Mouse (Mus musculus) CH12.LX (cell line): ENCODE results near the gene Agfg1.

Experiments used
- CTCF ChIP-seq, 2 experiments: IDR thresholded peaks in 1 of 2; conservative IDR thresholded peaks in 1 of 2; 2 replicates each; pipeline ENCODE4 v1.5.1; 2011 to 2012; ENCODE audit warnings: low read depth in 2 of 2, low read length in 2 of 2, improper control_type of control experiment in 1 of 2, inconsistent platforms in 1 of 2, mild to moderate bottlenecking in 1 of 2, moderate library complexity in 1 of 2
- ELF1 ChIP-seq: IDR thresholded peaks from 2 replicates; pipeline ENCODE4 v1.6.1; 2014; ENCODE audit warnings: low read depth, mild to moderate bottlenecking, inconsistent platforms, low read length, improper control_type of control experiment
- EP300 ChIP-seq: IDR thresholded peaks from 2 replicates; pipeline ENCODE4 v1.6.1; 2011; ENCODE audit warnings: low read length, improper control_type of control experiment
- ETS1 ChIP-seq: conservative IDR thresholded peaks from 2 replicates; pipeline ENCODE4 v1.6.1; 2012; ENCODE audit warnings: low read depth, mild to moderate bottlenecking, inconsistent platforms, low read length, improper control_type of control experiment, moderate library complexity
- HCFC1 ChIP-seq: IDR thresholded peaks from 2 replicates; pipeline ENCODE4 v1.6.1; 2012; ENCODE audit warnings: low read depth, mild to moderate bottlenecking, inconsistent platforms, low read length, improper control_type of control experiment
- IRF4 ChIP-seq: IDR thresholded peaks from 2 replicates; pipeline ENCODE4 v1.6.1; 2014; ENCODE audit warnings: low read depth, mild to moderate bottlenecking, inconsistent platforms, low read length, improper control_type of control experiment
- MAFK ChIP-seq: IDR thresholded peaks from 2 replicates; pipeline ENCODE4 v1.6.1; 2011; ENCODE audit warnings: low read length, improper control_type of control experiment; ENCODE audit not compliant: insufficient replicate concordance
- NRF1 ChIP-seq: IDR thresholded peaks from 2 replicates; pipeline ENCODE4 v1.6.1; 2014; ENCODE audit warnings: low read depth, mild to moderate bottlenecking, inconsistent platforms, low read length, improper control_type of control experiment, moderate library complexity
- POLR2A ChIP-seq: IDR thresholded peaks from 2 replicates; pipeline ENCODE4 v1.6.1; 2011; ENCODE audit warnings: low read depth, mild to moderate bottlenecking, improper control_type of control experiment, low read length
- POLR2AphosphoS2 ChIP-seq: IDR thresholded peaks from 2 replicates; pipeline ENCODE4 v1.6.1; 2011; ENCODE audit warnings: low read depth, low read length, improper control_type of control experiment
- UBTF ChIP-seq: IDR thresholded peaks from 2 replicates; pipeline ENCODE4 v1.6.1; 2012; ENCODE audit warnings: low read depth, mild to moderate bottlenecking, inconsistent platforms, low read length, improper control_type of control experiment, moderate library complexity

- TF ChIP-seq ETS1 (peak; percentile 77), CTCF (conservative IDR thresholded peaks at IDR 0.05 in 1 of 2, IDR thresholded peaks at IDR 0.05 in 1 of 2; ENCODE audit: low read depth in 2 of 2, low read length in 2 of 2) (no peak), POLR2A (peak; percentile 46; the same call in 1 of the 2 replicates), EP300 (peak; percentile 86), MAFK (no peak), IRF4 (peak; percentile 68; the same call in 1 of the 2 replicates), POLR2AphosphoS2 (no peak), NRF1 (no peak), UBTF (peak; percentile 59; the same call in 1 of the 2 replicates), ELF1 (peak; percentile 17), HCFC1 (no peak)
Observed at GRCm38 (mm10) chr1:82831547-82832240, 7.6 kb upstream of the Agfg1 start.
